Comparison of ENCODE assay signal across 7 mouse cellular contexts in genomic region chr4:133407114-133407787, GRCm38 (mm10). TPM values are rescaled to one million over a fixed set of nuclear protein-coding genes. Genes with fewer than 3 reads are reported as not detected.
DNase-seq lines count a peak whose midpoint lies in the region; ATAC-seq and TF ChIP-seq lines count a peak whose summit lies in the region.

No protein-coding gene starts in this region.

- 77% methylated on average over 6 of the region's 6 CpGs for WGBS in spleen, adult 2 months
- 71% methylated on average over 6 of the region's 6 CpGs for WGBS in forebrain, postnatal 0 days
- 62% methylated on average over 6 of the region's 6 CpGs for WGBS in kidney, embryonic 16.5 days
- 50% methylated on average over 6 of the region's 6 CpGs for WGBS in stomach, embryonic 14.5 days

- H3K4me2 ChIP-seq in forebrain, postnatal 0 days (ENCODE audit: low read depth): no peak overlapping the region
- no peak overlapping the region for H3K4me2 ChIP-seq in kidney, embryonic 16.5 days (replicated peaks; ENCODE audit: low read depth, low read length)
- H3K4me2 ChIP-seq in stomach, embryonic 14.5 days (replicated peaks; ENCODE audit: low read depth, low read length): no peak overlapping the region

- peaks cover 5% of the 10 kb centered on the region; the same call in 1 of the 2 replicates for H3K4me1 ChIP-seq in spleen, adult 2 months (ENCODE audit: control insufficient read depth, insufficient read depth, insufficient read length)
- no peaks in the 10 kb centered on the region for H3K4me1 ChIP-seq in forebrain, postnatal 0 days (ENCODE audit: insufficient read depth)
- H3K4me1 ChIP-seq in kidney, embryonic 16.5 days (ENCODE audit: insufficient read depth, low read length): peaks cover 22% of the 10 kb centered on the region
- peaks cover 19% of the 10 kb centered on the region for H3K4me1 ChIP-seq in stomach, embryonic 14.5 days (ENCODE audit: control insufficient read depth, insufficient read depth, low read length)

- peak overlapping the region; percentile 15; the same call in 1 of the 2 replicates for H3K27ac ChIP-seq in spleen, adult 2 months (ENCODE audit: insufficient read depth, low read length)
- no peak overlapping the region for H3K27ac ChIP-seq in forebrain, postnatal 0 days (ENCODE audit: low read depth, low read length)
- no peak overlapping the region for H3K27ac ChIP-seq in kidney, embryonic 16.5 days (ENCODE audit: low read length)
- peak overlapping the region; percentile 18; the same call in 1 of the 2 replicates for H3K27ac ChIP-seq in stomach, embryonic 14.5 days (ENCODE audit: low read length)

- H3K9ac ChIP-seq in forebrain, postnatal 0 days: 0 out of 2 replicates have a peak overlapping the region, but pooled peaks have one; percentile 2
- no peak overlapping the region for H3K9ac ChIP-seq in kidney, embryonic 16.5 days (replicated peaks; ENCODE audit: low read length)
- no peak overlapping the region for H3K9ac ChIP-seq in stomach, embryonic 14.5 days (replicated peaks; ENCODE audit: low read depth, low read length)

- TF ChIP-seq CTCF in spleen, adult 2 months (IDR thresholded peaks at IDR 0.05; ENCODE audit: extremely low read depth, insufficient read depth, insufficient read length, insufficient replicate concordance): no peak
- TF ChIP-seq CTCF in forebrain, postnatal 0 days (IDR thresholded peaks at IDR 0.05; ENCODE audit: low read depth): no peak

- no peak for TF ChIP-seq POLR2A in spleen, adult 2 months (IDR thresholded peaks at IDR 0.05; ENCODE audit: low read depth, low read length)

- H3K36me3 ChIP-seq in spleen, adult 2 months (ENCODE audit: control insufficient read depth, insufficient read depth, low read length): no peaks in the 10 kb centered on the region
- peaks cover 7% of the 10 kb centered on the region for H3K36me3 ChIP-seq in forebrain, postnatal 0 days (ENCODE audit: insufficient read depth)
- H3K36me3 ChIP-seq in kidney, embryonic 16.5 days (ENCODE audit: insufficient read depth, low read length): peaks cover 5% of the 10 kb centered on the region; the same call in 1 of the 2 replicates
- H3K36me3 ChIP-seq in stomach, embryonic 14.5 days (ENCODE audit: control insufficient read depth, insufficient read depth, low read length): peaks cover 2% of the 10 kb centered on the region

- no peak for DNase-seq in spleen, adult 2 months (ENCODE audit: low read depth in 1 of 2, low spot score in 2 of 2)
- no peak for DNase-seq in spleen, postnatal 10 days (ENCODE audit: low spot score in 2 of 2)
- peak; percentile 39 for DNase-seq in forebrain, postnatal 0 days
- no peak for DNase-seq in thymus, postnatal 14 days
- no peak for DNase-seq in layer of hippocampus, adult 9-10 months (ENCODE audit: low spot score)

- no peak overlapping the region for H3K4me3 ChIP-seq in spleen, adult 2 months (ENCODE audit: extremely low read depth, insufficient read depth, insufficient read length)
- no peak overlapping the region for H3K4me3 ChIP-seq in forebrain, postnatal 0 days (ENCODE audit: low read depth, low read length)
- no peak overlapping the region for H3K4me3 ChIP-seq in kidney, embryonic 16.5 days (ENCODE audit: low read length)
- no peak overlapping the region for H3K4me3 ChIP-seq in stomach, embryonic 14.5 days (ENCODE audit: low read depth, low read length)

- no peaks in the 10 kb centered on the region for H3K27me3 ChIP-seq in spleen, adult 2 months (ENCODE audit: control insufficient read depth, insufficient read depth, low read length)
- H3K27me3 ChIP-seq in forebrain, postnatal 0 days (ENCODE audit: insufficient read depth, low read length): no peaks in the 10 kb centered on the region
- no peaks in the 10 kb centered on the region for H3K27me3 ChIP-seq in kidney, embryonic 16.5 days (ENCODE audit: insufficient read depth, low read length)
- H3K27me3 ChIP-seq in stomach, embryonic 14.5 days (ENCODE audit: control insufficient read depth, insufficient read depth, low read length): no peaks in the 10 kb centered on the region

- 0 out of 2 replicates have a peak, but pooled peaks have one; percentile 47 for ATAC-seq in forebrain, postnatal 0 days
- 0 out of 2 replicates have a peak, but pooled peaks have one; percentile 33 for ATAC-seq in kidney, embryonic 16.5 days (ENCODE audit: low FRiP score, low TSS enrichment)
- ATAC-seq in stomach, embryonic 14.5 days (ENCODE audit: insufficient number of reproducible peaks, insufficient read depth, low FRiP score, low read depth): peak; percentile 15; the same call in 1 of the 2 replicates

- H3K9me3 ChIP-seq in forebrain, postnatal 0 days (ENCODE audit: low read length): no peaks in the 10 kb centered on the region
- no peaks in the 10 kb centered on the region for H3K9me3 ChIP-seq in kidney, embryonic 16.5 days (ENCODE audit: low read length)
- H3K9me3 ChIP-seq in stomach, embryonic 14.5 days (ENCODE audit: control insufficient read depth, low read depth, low read length): no peaks in the 10 kb centered on the region

RNA-seq across cellular contexts. Expression of gene Slc9a1, which starts 37.7 kb away (rescaled TPM):
- 39.4 and 46.9 TPM in 2 replicates for polyA plus RNA-seq in spleen, adult 2 months (2012; rRNA removed)
- 9.7 and 16.0 TPM in 2 replicates for total RNA-seq in forebrain, postnatal 0 days (2014; rRNA removed)
- 7.7 and 10.1 TPM in 2 replicates for polyA plus RNA-seq in forebrain, postnatal 0 days (2015; fragmentation: Nextera tagmentation; extraction: Ambion mirVana)
- 9.5 and 10.7 TPM in 2 replicates for polyA plus RNA-seq in kidney, embryonic 16.5 days (2015; fragmentation: Nextera tagmentation; extraction: Ambion mirVana)
- 9.8 and 10.6 TPM in 2 replicates for polyA plus RNA-seq in stomach, embryonic 14.5 days (2014; fragmentation: Nextera tagmentation; extraction: Ambion mirVana)

RNA-seq across cellular contexts. Expression of gene Wdtc1, which starts 54.0 kb away (rescaled TPM):
- 33.0 and 33.3 TPM in 2 replicates for polyA plus RNA-seq in spleen, adult 2 months (2012; rRNA removed)
- 35.5 and 43.9 TPM in 2 replicates for total RNA-seq in forebrain, postnatal 0 days (2014; rRNA removed)
- polyA plus RNA-seq in forebrain, postnatal 0 days (2015; fragmentation: Nextera tagmentation; extraction: Ambion mirVana): 13.0 and 16.3 TPM in 2 replicates
- 12.9 and 14.4 TPM in 2 replicates for polyA plus RNA-seq in kidney, embryonic 16.5 days (2015; fragmentation: Nextera tagmentation; extraction: Ambion mirVana)
- 18.5 and 19.9 TPM in 2 replicates for polyA plus RNA-seq in stomach, embryonic 14.5 days (2014; fragmentation: Nextera tagmentation; extraction: Ambion mirVana)

Comparison
In these comparisons a context has a peak if more than half of its experiments do, and no peak if none do; other contexts are left out.
1. H3K27ac ChIP-seq: peak in spleen, adult 2 months (single experiment) and stomach, embryonic 14.5 days (single experiment); none in forebrain, postnatal 0 days (single experiment) and kidney, embryonic 16.5 days (single experiment).
2. Peak in every context shown above with its lines, with median percentiles within 50 percentile points of each other: ATAC-seq.